Mouse (Mus musculus) E14TG2a.4 (cell line): Measurements from ENCODE around the gene Sdk1.

Experiments used
- H3K27me3 ChIP-seq: 2 replicates; pipeline ENCODE4 v1.6.1; 2014; ENCODE audit warnings: low read length, control low read depth; ENCODE audit not compliant: insufficient read depth
- H3K36me3 ChIP-seq: 2 replicates; pipeline ENCODE4 v1.6.1; 2014; ENCODE audit warnings: low read length, control low read depth; ENCODE audit not compliant: insufficient read depth
- H3K4me1 ChIP-seq: replicated peaks from 2 replicates; pipeline ENCODE4 v1.6.1; 2014; ENCODE audit warnings: low read depth, low read length, control low read depth
- H3K4me3 ChIP-seq: replicated peaks from 2 replicates; pipeline ENCODE4 v1.5.1; 2014; ENCODE audit warnings: mild to moderate bottlenecking, low read length
- H3K9me3 ChIP-seq: 2 replicates; pipeline ENCODE4 v1.6.1; 2014; ENCODE audit warnings: low read length, control low read depth
- CTCF ChIP-seq: conservative IDR thresholded peaks from 2 replicates; pipeline ENCODE4 v1.5.1; 2014; ENCODE audit warnings: low read length
- NANOG ChIP-seq: IDR thresholded peaks from 2 replicates; pipeline ENCODE4 v1.6.1; 2014; ENCODE audit warnings: borderline replicate concordance, low read length, mixed read lengths
- POU5F1 ChIP-seq: IDR thresholded peaks from 2 replicates; pipeline ENCODE4 v1.6.1; 2014; ENCODE audit warnings: low read length, borderline replicate concordance

Sdk1 gene

GRCm38 (mm10) chr5:141241645-141242284, 475 bp downstream of the Sdk1 start:
- Histone ChIP-seq H3K4me3 (peak overlapping the region; percentile 84), H3K27me3 (peaks cover 71% of the 10 kb centered on the region), H3K36me3 (no peaks in the 10 kb centered on the region), H3K9me3 (no peaks in the 10 kb centered on the region), H3K4me1 (peaks cover 32% of the 10 kb centered on the region)
- TF ChIP-seq CTCF = no peak
- TF ChIP-seq NANOG = no peak
- TF ChIP-seq POU5F1 = no peak

GRCm38 (mm10) chr5:141243253-141243965, 2.1 kb downstream of the Sdk1 start:
- no peaks in the 10 kb centered on the region for H3K9me3 ChIP-seq
- H3K4me3 ChIP-seq = peak overlapping the region; percentile 35; the same call in 1 of the 2 replicates
- H3K4me1 ChIP-seq = peaks cover 32% of the 10 kb centered on the region
- H3K36me3 ChIP-seq = no peaks in the 10 kb centered on the region
- peaks cover 79% of the 10 kb centered on the region for H3K27me3 ChIP-seq
- TF ChIP-seq CTCF (no peak), NANOG (no peak), POU5F1 (no peak)

- no peaks in the 10 kb centered on the region for H3K9me3 ChIP-seq
- TF ChIP-seq CTCF (no peak), POU5F1 (no peak), NANOG (no peak)
- H3K4me1 ChIP-seq = no peaks in the 10 kb centered on the region
- H3K36me3 ChIP-seq = no peaks in the 10 kb centered on the region
- H3K4me3 ChIP-seq = no peak overlapping the region
- H3K27me3 ChIP-seq = no peaks in the 10 kb centered on the region
Measured at GRCm38 (mm10) chr5:141264253-141264652, 23.0 kb downstream of the Sdk1 start.

- Histone ChIP-seq H3K27me3 (no peaks in the 10 kb centered on the region), H3K4me3 (no peak overlapping the region), H3K4me1 (no peaks in the 10 kb centered on the region), H3K9me3 (no peaks in the 10 kb centered on the region), H3K36me3 (no peaks in the 10 kb centered on the region)
- TF ChIP-seq NANOG (no peak), POU5F1 (no peak), CTCF (no peak)
Measured at GRCm38 (mm10) chr5:141277112-141277511, 35.8 kb downstream of the Sdk1 start.

- Histone ChIP-seq H3K36me3 (no peaks in the 10 kb centered on the region), H3K4me3 (no peak overlapping the region), H3K4me1 (no peaks in the 10 kb centered on the region), H3K9me3 (no peaks in the 10 kb centered on the region), H3K27me3 (no peaks in the 10 kb centered on the region)
- TF ChIP-seq CTCF (no peak), POU5F1 (no peak), NANOG (no peak)
Measured at GRCm38 (mm10) chr5:141281751-141282150, 40.5 kb downstream of the Sdk1 start.

GRCm38 (mm10) chr5:141289611-141290010, 48.3 kb downstream of the Sdk1 start:
- TF ChIP-seq NANOG (no peak), CTCF (no peak), POU5F1 (no peak)
- no peaks in the 10 kb centered on the region for H3K4me1 ChIP-seq
- H3K36me3 ChIP-seq = no peaks in the 10 kb centered on the region
- no peaks in the 10 kb centered on the region for H3K27me3 ChIP-seq
- H3K4me3 ChIP-seq = no peak overlapping the region
- H3K9me3 ChIP-seq = no peaks in the 10 kb centered on the region

GRCm38 (mm10) chr5:141295240-141295639, 54.0 kb downstream of the Sdk1 start:
- TF ChIP-seq NANOG (no peak), CTCF (no peak), POU5F1 (no peak)
- no peaks in the 10 kb centered on the region for H3K9me3 ChIP-seq
- H3K36me3 ChIP-seq = no peaks in the 10 kb centered on the region
- H3K4me1 ChIP-seq = no peaks in the 10 kb centered on the region
- no peak overlapping the region for H3K4me3 ChIP-seq
- H3K27me3 ChIP-seq = no peaks in the 10 kb centered on the region

GRCm38 (mm10) chr5:141302287-141302694, 61.0 kb downstream of the Sdk1 start:
- Histone ChIP-seq H3K36me3 (no peaks in the 10 kb centered on the region), H3K27me3 (no peaks in the 10 kb centered on the region), H3K9me3 (no peaks in the 10 kb centered on the region), H3K4me1 (no peaks in the 10 kb centered on the region), H3K4me3 (no peak overlapping the region)
- TF ChIP-seq CTCF (no peak), POU5F1 (no peak), NANOG (no peak)

- no peaks in the 10 kb centered on the region for H3K27me3 ChIP-seq
Measured at GRCm38 (mm10) chr5:141303746-141304145, 62.5 kb downstream of the Sdk1 start.

More at GRCm38 (mm10) chr5:141303746-141304145, 62.5 kb downstream of the Sdk1 start:
- H3K4me1 ChIP-seq = no peaks in the 10 kb centered on the region
- no peak overlapping the region for H3K4me3 ChIP-seq
- H3K36me3 ChIP-seq = no peaks in the 10 kb centered on the region
- TF ChIP-seq POU5F1 (no peak), CTCF (no peak), NANOG (no peak)
- no peaks in the 10 kb centered on the region for H3K9me3 ChIP-seq
